Mouse (Mus musculus) adrenal gland, postnatal 25 days (tissue): Measurements from ENCODE around the gene Ncbp2. TPM values are rescaled to one million over a fixed set of nuclear protein-coding genes. Genes with fewer than 3 reads are reported as not detected.

Source experiments
- DNase-seq: peaks from one replicate; pipeline ENCODE4 v3.0.0; 2021; ENCODE audit warnings: mixed read lengths
- long read RNA-seq: library from polyadenylated mRNA; stranded (forward); transcript quantifications from one replicate; pipeline ENCODE4 v2.0.0, GENCODE M21; 2021
- total RNA-seq: library from RNA; stranded (reverse); gene quantifications from 2 replicates; pipeline ENCODE4 v1.2.3, GENCODE M21; 2021

The Ncbp2 gene
- 58.4 and 69.3 TPM in 2 replicates for total RNA-seq
- long read RNA-seq, transcript Ncbp2-201 (4 exons, 2,070 nt), result major isoform, 58 of 62 reads
- long read RNA-seq, partial matches to known transcripts, result 1 of 62 reads
- long read RNA-seq, other reads (novel, unspliced or antisense), result 3 of 62 reads

GRCm38 (mm10) chr16:31948345-31948774 lies at the start of gene Ncbp2, which contains the start of gene 0610012G03Rik:
TSS of gene Ncbp2 (plus strand) at chr16:31948513.
TSS of gene 0610012G03Rik (minus strand) at chr16:31948494.
- peak; percentile 97 for DNase-seq

- DNase-seq, result no peak
Observed at GRCm38 (mm10) chr16:31898546-31899326, 49.6 kb upstream of the Ncbp2 start.

GRCm38 (mm10) chr16:31901886-31902285 lies 46.4 kb upstream of the Ncbp2 start:
- no peak for DNase-seq

GRCm38 (mm10) chr16:31903239-31903638 lies 45.1 kb upstream of the Ncbp2 start:
- DNase-seq, result no peak

GRCm38 (mm10) chr16:31905331-31905730 lies 43.0 kb upstream of the Ncbp2 start:
- DNase-seq, result no peak

GRCm38 (mm10) chr16:31905891-31906825 lies 42.2 kb upstream of the Ncbp2 start:
- DNase-seq, result no peak

- DNase-seq, result peak; percentile 50
Observed at GRCm38 (mm10) chr16:31906896-31907295, 41.4 kb upstream of the Ncbp2 start.

- DNase-seq, result no peak
Observed at GRCm38 (mm10) chr16:31908959-31909358, 39.4 kb upstream of the Ncbp2 start.

- no peak for DNase-seq
Observed at GRCm38 (mm10) chr16:31910281-31910847, 37.9 kb upstream of the Ncbp2 start.

GRCm38 (mm10) chr16:31917776-31918175 lies 30.5 kb upstream of the Ncbp2 start:
- no peak for DNase-seq

GRCm38 (mm10) chr16:31918248-31918724 lies 30.0 kb upstream of the Ncbp2 start:
- DNase-seq, result peak; percentile 71

GRCm38 (mm10) chr16:31924368-31924767 lies 23.9 kb upstream of the Ncbp2 start:
- no peak for DNase-seq

GRCm38 (mm10) chr16:31926091-31926490 lies 22.2 kb upstream of the Ncbp2 start:
- no peak for DNase-seq

- no peak for DNase-seq
Observed at GRCm38 (mm10) chr16:31926547-31927182, 21.6 kb upstream of the Ncbp2 start.

- DNase-seq, result no peak
Observed at GRCm38 (mm10) chr16:31927412-31927811, 20.9 kb upstream of the Ncbp2 start.

- DNase-seq, result no peak
Observed at GRCm38 (mm10) chr16:31931330-31931729, 17.0 kb upstream of the Ncbp2 start.

GRCm38 (mm10) chr16:31932255-31932654 lies 16.1 kb upstream of the Ncbp2 start:
- DNase-seq, result no peak

- peak; percentile 81 for DNase-seq
Observed at GRCm38 (mm10) chr16:31932840-31933697, 15.2 kb upstream of the Ncbp2 start.

- DNase-seq, result peak; percentile 58
Observed at GRCm38 (mm10) chr16:31933751-31934549, 14.4 kb upstream of the Ncbp2 start, which contains the start of gene Pigz. TSS of gene Pigz (plus strand) at chr16:31933851.

- no peak for DNase-seq
Observed at GRCm38 (mm10) chr16:31934550-31935010, 13.7 kb upstream of the Ncbp2 start.
